In the genomic region with DNA sequence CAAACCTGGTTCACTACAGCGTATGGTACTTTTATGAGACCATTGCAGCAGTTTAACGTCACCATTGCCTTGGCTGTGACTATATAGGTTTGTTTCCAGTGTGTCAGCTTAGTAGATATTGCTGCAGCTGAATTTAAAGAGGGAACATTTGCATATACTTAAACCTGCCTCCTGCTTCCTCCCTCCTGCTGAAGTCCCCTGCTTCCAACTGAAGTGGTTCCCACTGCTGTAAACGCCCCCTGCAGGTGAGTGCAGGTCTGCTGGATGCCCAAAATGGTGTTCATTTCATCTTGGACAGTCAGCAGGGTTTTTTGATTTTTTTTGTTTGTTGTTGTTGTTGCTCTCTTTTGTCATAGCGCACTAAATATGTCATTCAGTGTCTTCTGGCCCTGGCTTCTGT, we compare ENCODE assay signal across 9 mouse cellular contexts.
A peak's percentile ranks its signal among the peaks of the same experiment; 100 is the strongest.
DNase-seq lines count a peak whose midpoint lies in the region; ATAC-seq and TF ChIP-seq lines count a peak whose summit lies in the region.
"Had no signal": no experiment of that assay in that cellular context is flagged by ENCODE, and none has a peak within 500 bp of the region (broad histone marks: within the 10 kb centered on the region; RNA-seq: fewer than 3 reads in every experiment).

No protein-coding gene starts in this region.

- DNase-seq in adrenal gland, postnatal 14 days: peak; percentile 40
- DNase-seq in adrenal gland, postnatal 4 days (ENCODE audit: low spot score in 2 of 2): no peak
- peak in 1 of 2 experiments; percentile 26 for DNase-seq in left cerebral cortex, adult 2 months (ENCODE audit: extremely low spot score in 1 of 2, low spot score in 2 of 2)
- no peak for DNase-seq in left cerebral cortex, postnatal 36 days (ENCODE audit: low spot score in 2 of 2)
- DNase-seq in adrenal gland, postnatal 25 days: peak; percentile 9
- peak; percentile 14 for DNase-seq in induced T-regulatory cell, adult 2 months (ENCODE audit: low read depth)
- DNase-seq in thymus, postnatal 14 days: peak; percentile 59

- no peaks in the 10 kb centered on the region for H3K27me3 ChIP-seq in midbrain, embryonic 16.5 days (ENCODE audit: control insufficient read depth, insufficient read depth, low read depth, low read length)
- H3K27me3 ChIP-seq: limb, embryonic 12.5 days had no signal

- 59% methylated on average over 4 of the region's 4 CpGs for WGBS in midbrain, embryonic 16.5 days

- no peak overlapping the region for H3K4me3 ChIP-seq in left cerebral cortex, adult 2 months
- no peak overlapping the region for H3K4me3 ChIP-seq in midbrain, embryonic 16.5 days (ENCODE audit: low read depth, low read length)
- H3K4me3 ChIP-seq: limb, embryonic 12.5 days had no signal

- no peak overlapping the region for H3K9ac ChIP-seq in midbrain, embryonic 16.5 days (ENCODE audit: low read depth, low read length)
- H3K9ac ChIP-seq: limb, embryonic 12.5 days had no signal

- H3K36me3 ChIP-seq in midbrain, embryonic 16.5 days (ENCODE audit: control insufficient read depth, insufficient read depth, low read length): no peaks in the 10 kb centered on the region
- H3K36me3 ChIP-seq: limb, embryonic 12.5 days had no signal

- no peaks in the 10 kb centered on the region for H3K4me1 ChIP-seq in midbrain, embryonic 16.5 days (ENCODE audit: control insufficient read depth, insufficient read depth, low read length)
- H3K4me1 ChIP-seq: limb, embryonic 12.5 days had no signal

- ATAC-seq in midbrain, embryonic 16.5 days: no peak

- no peak overlapping the region for H3K27ac ChIP-seq in left cerebral cortex, adult 2 months
- no peak overlapping the region for H3K27ac ChIP-seq in midbrain, embryonic 16.5 days (ENCODE audit: low read length)
- H3K27ac ChIP-seq: limb, embryonic 12.5 days had no signal

- H3K9me3 ChIP-seq in midbrain, embryonic 16.5 days (replicated peaks; ENCODE audit: control insufficient read depth, low read length, poor library complexity, severe bottlenecking): no peaks in the 10 kb centered on the region
- H3K9me3 ChIP-seq: limb, embryonic 12.5 days had no signal

- intact Hi-C loops in left cerebral cortex, adult 2 months (cut with DNase I): no loop called here
- intact Hi-C loops in left cerebral cortex, postnatal 36 days (cut with DNase I): no loop called here

- TF ChIP-seq CTCF in left cerebral cortex, adult 2 months (IDR thresholded peaks at IDR 0.05): peak; percentile 53

- no peak overlapping the region for H3K4me2 ChIP-seq in midbrain, embryonic 16.5 days (ENCODE audit: low read length)
- H3K4me2 ChIP-seq: limb, embryonic 12.5 days had no signal

Comparison
In these comparisons a context has a peak if more than half of its experiments do, and no peak if none do; other contexts are left out.
1. DNase-seq: peak in adrenal gland, postnatal 14 days (single experiment), adrenal gland, postnatal 25 days (single experiment), induced T-regulatory cell, adult 2 months (single experiment) and thymus, postnatal 14 days (single experiment); none in adrenal gland, postnatal 4 days (0 of 2) and left cerebral cortex, postnatal 36 days (0 of 2).